Mouse (Mus musculus) stomach, postnatal 0 days (tissue): ENCODE data around the gene Rimkla. TPM values are rescaled to one million over a fixed set of nuclear protein-coding genes. Genes with fewer than 3 reads are reported as not detected.

Experiments
- ATAC-seq: fragments of 200-750 bp; cut with Nextera tagmentation; 2 replicates; pipeline ENCODE4 v1.8.0; 2017; ENCODE audit not compliant: low FRiP score, low TSS enrichment
- DNase-seq: peaks from one replicate; pipeline ENCODE4 v3.0.0-alpha.2; 2016; ENCODE audit warnings: low spot score
- H3K27ac ChIP-seq: fragments of 300-500 bp; sonication (generic); replicated peaks from 2 replicates; pipeline ENCODE4 v1.5.1; 2014; ENCODE audit warnings: mild to moderate bottlenecking, control low read depth
- H3K27me3 ChIP-seq: fragments of 300-500 bp; sonication (generic); 2 replicates; pipeline ENCODE4 v1.6.1; 2014; ENCODE audit warnings: low read length; ENCODE audit not compliant: control insufficient read depth, insufficient read depth
- H3K36me3 ChIP-seq: fragments of 300-500 bp; sonication (generic); 2 replicates; pipeline ENCODE4 v1.6.1; 2014; ENCODE audit warnings: low read length, mixed read lengths; ENCODE audit not compliant: control insufficient read depth, insufficient read depth
- H3K4me1 ChIP-seq: fragments of 300-500 bp; sonication (generic); replicated peaks from 2 replicates; pipeline ENCODE4 v1.6.1; 2014; ENCODE audit warnings: antibody characterized with exemption; ENCODE audit not compliant: control insufficient read depth, insufficient read depth
- H3K4me2 ChIP-seq: fragments of 300-500 bp; sonication (generic); replicated peaks from 2 replicates; pipeline ENCODE4 v1.6.1; 2014; ENCODE audit warnings: low read depth, mild to moderate bottlenecking, control low read depth, moderate library complexity
- H3K4me3 ChIP-seq: fragments of 300-500 bp; sonication (generic); 2 replicates; pipeline ENCODE4 v1.5.1; 2014; ENCODE audit warnings: low read depth, low read length, control low read depth
- H3K9ac ChIP-seq: fragments of 300-500 bp; sonication (generic); 2 replicates; pipeline ENCODE4 v1.6.1; 2014; ENCODE audit warnings: mild to moderate bottlenecking, low read length, control low read depth, mixed read lengths
- H3K9me3 ChIP-seq: fragments of 300-500 bp; sonication (generic); 2 replicates; pipeline ENCODE4 v1.6.1; 2016; ENCODE audit warnings: low read length; ENCODE audit not compliant: control insufficient read depth
- CTCF ChIP-seq: IDR thresholded peaks from 2 replicates; pipeline ENCODE4 v1.5.1; 2016; ENCODE audit warnings: antibody characterized with exemption, low read depth, mild to moderate bottlenecking, moderate library complexity
- EP300 ChIP-seq: optimal IDR thresholded peaks from 2 replicates; pipeline ENCODE3; 2016; ENCODE audit warnings: antibody characterized with exemption
- WGBS: fragments of 180-500 bp; shearing (Covaris S2); extraction: QIAGEN DNeasy Blood & Tissue Kit; methylation state at CpG from one replicate; pipeline ENCODE4 v1.1.7; 2014; 5-methylcytosine and 5-hydroxymethylcytosine counted together
- polyA plus RNA-seq: library from polyadenylated mRNA; unstranded; fragments of >200 nt; fragmentation: Nextera tagmentation; extraction: Ambion mirVana; gene quantifications from 2 replicates; pipeline ENCODE4 v1.2.1, GENCODE M21; 2015

Gene Rimkla
- polyA plus RNA-seq, 1 experiment from 2014 or later: 0.25 TPM

GRCm38 (mm10) chr4:119535103-119535502 is 42.7 kb upstream of the Rimkla start:
- no peak overlapping the region for H3K4me3 ChIP-seq
- no peak for TF ChIP-seq CTCF
- TF ChIP-seq EP300: no peak
- no peak overlapping the region for H3K9ac ChIP-seq
- no peaks in the 10 kb centered on the region for H3K4me1 ChIP-seq
- no peak for ATAC-seq
- H3K27ac ChIP-seq: no peak overlapping the region
- H3K27me3 ChIP-seq: no peaks in the 10 kb centered on the region
- H3K9me3 ChIP-seq: no peaks in the 10 kb centered on the region
- no peaks in the 10 kb centered on the region for H3K36me3 ChIP-seq
- no peak overlapping the region for H3K4me2 ChIP-seq
- DNase-seq: no peak
- 25% methylated on average over 4 of the region's 4 CpGs for WGBS

- Histone ChIP-seq H3K4me3 (no peak overlapping the region), H3K9ac (no peak overlapping the region), H3K4me1 (no peaks in the 10 kb centered on the region), H3K27me3 (no peaks in the 10 kb centered on the region), H3K4me2 (no peak overlapping the region), H3K27ac (no peak overlapping the region), H3K36me3 (no peaks in the 10 kb centered on the region), H3K9me3 (no peaks in the 10 kb centered on the region)
- no peak for ATAC-seq
- 77% methylated on average over 2 of the region's 2 CpGs for WGBS
- TF ChIP-seq CTCF: peak; percentile 58
- no peak for TF ChIP-seq EP300
- no peak for DNase-seq
These were observed 39.4 kb upstream of the Rimkla start for GRCm38 (mm10) chr4:119531813-119532212.

- no peaks in the 10 kb centered on the region for H3K9me3 ChIP-seq
- TF ChIP-seq EP300 (no peak), CTCF (no peak)
- no peak overlapping the region for H3K4me2 ChIP-seq
- no peaks in the 10 kb centered on the region for H3K4me1 ChIP-seq
- no peaks in the 10 kb centered on the region for H3K36me3 ChIP-seq
- DNase-seq (no peak), ATAC-seq (no peak)
- H3K4me3 ChIP-seq: no peak overlapping the region
- H3K27me3 ChIP-seq: no peaks in the 10 kb centered on the region
- H3K27ac ChIP-seq: no peak overlapping the region
- no peak overlapping the region for H3K9ac ChIP-seq
These were observed 34.0 kb upstream of the Rimkla start for GRCm38 (mm10) chr4:119526329-119526845.

GRCm38 (mm10) chr4:119524466-119524865 is 32.0 kb upstream of the Rimkla start:
- Histone ChIP-seq H3K4me1 (no peaks in the 10 kb centered on the region), H3K27me3 (no peaks in the 10 kb centered on the region), H3K36me3 (no peaks in the 10 kb centered on the region), H3K9me3 (no peaks in the 10 kb centered on the region), H3K4me2 (no peak overlapping the region), H3K4me3 (no peak overlapping the region), H3K9ac (no peak overlapping the region), H3K27ac (no peak overlapping the region)
- TF ChIP-seq EP300 (no peak), CTCF (no peak)
- DNase-seq (no peak), ATAC-seq (no peak)
- 73% methylated on average over 2 of the region's 2 CpGs for WGBS

GRCm38 (mm10) chr4:119524010-119524409 is 31.6 kb upstream of the Rimkla start:
- Histone ChIP-seq H3K4me1 (no peaks in the 10 kb centered on the region), H3K9me3 (no peaks in the 10 kb centered on the region), H3K4me3 (no peak overlapping the region), H3K27ac (no peak overlapping the region), H3K36me3 (no peaks in the 10 kb centered on the region), H3K9ac (no peak overlapping the region), H3K27me3 (no peaks in the 10 kb centered on the region), H3K4me2 (no peak overlapping the region)
- no peak for DNase-seq
- ATAC-seq: no peak
- WGBS: 85% methylated on average over 1 of the region's 1 CpGs
- TF ChIP-seq CTCF: no peak
- TF ChIP-seq EP300: no peak

GRCm38 (mm10) chr4:119523575-119523974 is 31.1 kb upstream of the Rimkla start:
- TF ChIP-seq CTCF (no peak), EP300 (no peak)

More at GRCm38 (mm10) chr4:119523575-119523974, 31.1 kb upstream of the Rimkla start:
- no peak overlapping the region for H3K4me2 ChIP-seq
- H3K27me3 ChIP-seq: no peaks in the 10 kb centered on the region
- 75% methylated on average over 4 of the region's 4 CpGs for WGBS
- H3K9me3 ChIP-seq: no peaks in the 10 kb centered on the region
- no peaks in the 10 kb centered on the region for H3K36me3 ChIP-seq
- no peak for ATAC-seq
- H3K9ac ChIP-seq: no peak overlapping the region
- no peak for DNase-seq
- H3K27ac ChIP-seq: no peak overlapping the region
- no peaks in the 10 kb centered on the region for H3K4me1 ChIP-seq
- no peak overlapping the region for H3K4me3 ChIP-seq
